Mouse (Mus musculus) midbrain, embryonic 11.5 days (tissue): ENCODE results near the gene Dazap1. TPM values are rescaled to one million over a fixed set of nuclear protein-coding genes. Genes with fewer than 3 reads are reported as not detected.

Experiments used
- ATAC-seq: fragments of 200-750 bp; cut with Nextera tagmentation; 2 replicates; pipeline ENCODE4 v1.8.0; 2017; ENCODE audit warnings: moderate TSS enrichment, moderate library complexity; ENCODE audit not compliant: low FRiP score
- DNase-seq: peaks from one replicate; pipeline ENCODE4 v3.0.0; 2015; ENCODE audit warnings: low spot score; ENCODE audit errors: missing footprints
- H3K27ac ChIP-seq: fragments of 300-500 bp; sonication (generic); 2 replicates; pipeline ENCODE4 v1.5.1; 2014; ENCODE audit warnings: low read depth, low read length
- H3K27me3 ChIP-seq: fragments of 300-500 bp; sonication (generic); 2 replicates; pipeline ENCODE4 v1.6.1; 2014; ENCODE audit warnings: mild to moderate bottlenecking, low read length, moderate library complexity, mixed read lengths; ENCODE audit not compliant: control insufficient read depth, insufficient read depth
- H3K36me3 ChIP-seq: fragments of 300-500 bp; sonication (generic); 2 replicates; pipeline ENCODE4 v1.6.1; 2014; ENCODE audit warnings: mild to moderate bottlenecking, low read length, moderate library complexity, mixed read lengths; ENCODE audit not compliant: control insufficient read depth, insufficient read depth
- H3K4me1 ChIP-seq: fragments of 300-500 bp; sonication (generic); 2 replicates; pipeline ENCODE4 v1.6.1; 2014; ENCODE audit warnings: low read length; ENCODE audit not compliant: control insufficient read depth, insufficient read depth
- H3K4me2 ChIP-seq: fragments of 300-500 bp; sonication (generic); 2 replicates; pipeline ENCODE4 v1.6.1; 2014; ENCODE audit warnings: mild to moderate bottlenecking, moderate library complexity
- H3K4me3 ChIP-seq: fragments of 300-500 bp; sonication (generic); 2 replicates; pipeline ENCODE4 v1.5.1; 2014; ENCODE audit warnings: low read depth, low read length
- H3K9ac ChIP-seq: fragments of 300-500 bp; sonication (generic); 2 replicates; pipeline ENCODE4 v1.6.1; 2014; ENCODE audit warnings: low read length
- H3K9me3 ChIP-seq: fragments of 300-500 bp; sonication (generic); 2 replicates; pipeline ENCODE4 v1.6.1; 2016; ENCODE audit warnings: low read length; ENCODE audit not compliant: control insufficient read depth
- WGBS: fragments of 180-500 bp; shearing (Covaris S2); extraction: QIAGEN DNeasy Blood & Tissue Kit; methylation state at CpG from one replicate; pipeline ENCODE4 v1.1.7; 2014; 5-methylcytosine and 5-hydroxymethylcytosine counted together
- polyA plus RNA-seq: library from polyadenylated mRNA; unstranded; fragments of >200 nt; fragmentation: Nextera tagmentation; extraction: Ambion mirVana; gene quantifications from 2 replicates; pipeline ENCODE4 v1.2.1, GENCODE M21; 2014

The Dazap1 gene
- polyA plus RNA-seq, 1 experiment from 2014 or later, result 42.6 TPM

DNA sequence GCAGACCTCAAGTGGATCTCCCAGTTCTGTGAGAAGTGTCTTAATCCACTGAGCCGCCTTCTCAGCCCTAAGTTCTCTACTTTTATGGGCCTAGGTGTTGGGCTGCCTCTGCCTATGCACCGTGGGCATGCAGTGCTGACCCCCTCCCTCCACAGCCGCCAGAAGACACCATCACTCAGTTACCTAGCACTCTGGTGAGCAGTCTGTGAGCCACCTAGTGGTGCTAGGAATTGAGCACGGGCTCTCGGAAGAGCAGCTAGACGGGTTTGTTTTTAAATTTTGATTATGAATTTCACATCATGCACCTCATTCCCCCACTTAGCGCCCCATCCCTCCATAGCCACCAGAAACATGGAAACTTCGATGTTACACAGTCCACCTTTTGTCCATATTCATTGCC lies 27.4 kb downstream of the Dazap1 start:
- H3K36me3 ChIP-seq, result peaks cover 26% of the 10 kb centered on the region
- H3K9ac ChIP-seq, result no peak overlapping the region
- no peak overlapping the region for H3K27ac ChIP-seq
- peaks cover 11% of the 10 kb centered on the region; the same call in 1 of the 2 replicates for H3K4me1 ChIP-seq
- H3K27me3 ChIP-seq, result no peaks in the 10 kb centered on the region
- no peaks in the 10 kb centered on the region for H3K9me3 ChIP-seq
- no peak overlapping the region for H3K4me3 ChIP-seq
- ATAC-seq, result no peak
- no peak for DNase-seq
- H3K4me2 ChIP-seq, result no peak overlapping the region
- WGBS, result 74% methylated on average over 8 of the region's 8 CpGs

DNA sequence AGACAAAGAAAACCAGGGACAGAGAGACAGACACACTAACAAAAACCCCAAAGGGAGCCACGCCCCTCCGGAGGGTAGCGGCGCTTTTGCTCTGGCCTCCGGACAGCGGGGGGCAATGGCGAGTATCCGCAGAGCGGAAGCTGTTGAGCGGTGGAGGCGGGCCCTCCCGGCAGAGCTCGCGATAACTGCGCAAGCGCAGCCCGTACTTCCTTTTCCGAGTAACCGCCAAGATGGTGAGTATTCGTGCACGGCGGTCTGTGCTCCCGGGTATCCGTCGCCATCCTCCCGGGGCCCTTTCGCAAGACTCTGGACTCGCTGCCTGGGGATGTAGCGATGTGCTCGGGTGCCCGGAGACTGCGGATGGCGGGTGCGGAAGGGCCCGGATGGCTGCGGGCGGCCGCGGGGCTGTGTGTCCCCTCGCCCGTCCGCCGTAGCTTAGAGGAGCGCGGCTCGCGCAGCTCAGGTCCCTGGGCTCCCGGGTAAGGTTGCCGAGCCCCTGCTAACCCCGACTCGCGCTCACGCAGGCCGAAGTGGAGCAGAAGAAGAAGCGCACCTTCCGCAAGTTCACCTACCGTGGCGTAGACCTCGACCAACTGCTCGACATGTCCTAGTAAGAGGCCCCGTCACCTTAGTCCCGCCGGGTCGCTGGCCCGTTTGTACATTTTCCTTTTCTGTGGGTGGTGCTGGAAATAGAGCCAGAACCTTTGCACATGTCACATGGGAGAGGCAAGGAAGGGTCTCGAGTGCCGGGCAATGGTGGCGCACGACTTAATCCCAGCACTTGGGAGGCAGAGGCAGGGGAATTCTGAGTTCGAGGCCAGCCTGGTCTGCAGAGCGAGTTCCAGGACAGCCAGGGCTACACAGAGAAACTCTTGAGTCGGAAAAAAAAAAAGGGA lies 31.2 kb downstream of the Dazap1 start, which contains the start of gene Rps15:
Gene Rps15, plus strand, starts transcription at position 203 of the 896 bp plus-strand sequence.
- H3K9me3 ChIP-seq, result no peaks in the 10 kb centered on the region
- ATAC-seq (peak; percentile 85), DNase-seq (peak; percentile 99)
- H3K9ac ChIP-seq, result peak within 1 kb of the TSS; percentile 99
- WGBS, result under 1% methylated on average over 71 of the region's 72 CpGs
- H3K27ac ChIP-seq, result peak within 1 kb of the TSS; percentile 88
- H3K4me3 ChIP-seq, result peak within 1 kb of the TSS; percentile 91
- peaks cover 36% of the 10 kb centered on the region for H3K4me1 ChIP-seq
- H3K36me3 ChIP-seq, result peaks cover 17% of the 10 kb centered on the region
- H3K27me3 ChIP-seq, result no peaks in the 10 kb centered on the region
- peak within 1 kb of the TSS; percentile 99 for H3K4me2 ChIP-seq

DNA sequence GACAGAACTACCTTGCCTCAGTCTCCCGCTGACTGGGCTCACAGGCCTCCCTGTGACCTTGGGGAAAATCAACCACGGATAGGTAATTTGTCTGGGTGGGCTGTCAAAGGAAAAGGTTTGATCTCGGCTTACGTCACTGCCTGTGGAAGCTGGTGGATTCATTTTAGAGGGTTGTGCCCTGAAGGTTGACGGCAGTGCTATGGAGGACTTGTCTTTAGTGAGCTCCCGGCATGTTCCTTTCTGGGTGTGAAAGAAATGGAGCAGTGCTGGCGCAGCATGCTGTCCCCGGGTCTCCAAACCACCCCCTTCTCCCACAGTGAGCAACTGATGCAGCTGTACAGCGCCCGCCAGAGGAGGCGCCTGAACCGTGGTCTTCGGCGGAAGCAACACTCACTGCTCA lies 32.0 kb downstream of the Dazap1 start:
- 27% methylated on average over 14 of the region's 14 CpGs for WGBS
- H3K9ac ChIP-seq, result peak overlapping the region; percentile 99
- H3K4me1 ChIP-seq, result peaks cover 43% of the 10 kb centered on the region
- H3K9me3 ChIP-seq, result no peaks in the 10 kb centered on the region
- H3K27ac ChIP-seq, result 0 out of 2 replicates have a peak overlapping the region, but pooled peaks have one; percentile 20
- peak overlapping the region; percentile 91 for H3K4me3 ChIP-seq
- no peaks in the 10 kb centered on the region for H3K27me3 ChIP-seq
- H3K4me2 ChIP-seq, result peak overlapping the region; percentile 99
- DNase-seq, result peak; percentile 84
- H3K36me3 ChIP-seq, result peaks cover 13% of the 10 kb centered on the region
- no peak for ATAC-seq

DNA sequence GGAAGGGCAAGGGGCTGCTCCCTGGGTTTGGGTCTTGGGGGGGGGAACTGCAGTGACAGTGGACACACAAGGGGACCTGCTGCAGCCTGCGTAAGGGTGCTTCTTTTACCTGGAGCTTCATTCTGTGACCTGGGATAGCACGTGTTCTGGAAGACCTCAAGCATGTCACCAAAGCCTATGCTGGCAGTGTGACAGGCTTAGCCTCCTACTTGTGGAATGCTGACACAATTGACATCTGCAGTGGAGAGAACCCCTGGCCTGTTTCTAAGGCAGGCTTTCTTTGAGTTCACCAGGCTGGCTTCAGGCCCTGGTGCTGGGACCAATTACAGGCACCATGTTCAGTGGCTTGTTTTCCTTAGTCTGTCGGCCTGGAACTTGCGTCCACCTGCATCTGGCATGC lies 33.0 kb downstream of the Dazap1 start:
- DNase-seq (peak; percentile 84), ATAC-seq (no peak)
- H3K27me3 ChIP-seq, result 0 out of 2 replicates have a peak, but pooled peaks cover 2% of the 10 kb centered on the region
- no peak overlapping the region for H3K9ac ChIP-seq
- 76% methylated on average over 4 of the region's 4 CpGs for WGBS
- no peak overlapping the region for H3K27ac ChIP-seq
- H3K36me3 ChIP-seq, result peaks cover 12% of the 10 kb centered on the region
- peak overlapping the region; percentile 7; the same call in 1 of the 2 replicates for H3K4me3 ChIP-seq
- no peaks in the 10 kb centered on the region for H3K9me3 ChIP-seq
- H3K4me2 ChIP-seq, result no peak overlapping the region
- H3K4me1 ChIP-seq, result peaks cover 49% of the 10 kb centered on the region

DNA sequence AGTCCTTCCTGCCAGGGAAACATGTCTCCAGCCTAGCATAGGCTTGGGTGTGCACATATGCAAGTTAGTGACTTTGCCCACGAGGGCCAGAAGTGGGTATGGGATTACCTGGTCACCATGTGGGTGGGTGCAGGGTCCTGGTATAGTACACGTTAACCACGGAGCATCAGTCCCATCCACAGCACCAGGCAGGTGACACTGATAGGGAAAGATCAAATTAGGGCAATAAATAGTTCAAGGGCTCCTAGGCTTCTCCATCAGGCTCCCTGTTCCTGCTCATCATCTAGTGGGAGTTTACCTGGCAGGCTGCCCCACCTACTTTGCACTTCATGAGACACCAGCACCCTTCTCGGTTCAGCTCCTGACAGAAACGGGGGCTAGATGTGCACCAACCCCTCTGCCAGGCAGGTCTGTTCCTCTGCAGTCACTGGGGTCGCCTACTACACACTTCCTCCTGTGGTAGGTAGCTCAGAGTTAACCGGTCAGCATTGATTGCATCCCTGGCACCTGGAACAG lies 33.6 kb downstream of the Dazap1 start:
- Histone ChIP-seq H3K9me3 (no peaks in the 10 kb centered on the region), H3K4me3 (no peak overlapping the region), H3K9ac (no peak overlapping the region), H3K27ac (no peak overlapping the region), H3K4me2 (no peak overlapping the region), H3K36me3 (peaks cover 12% of the 10 kb centered on the region), H3K27me3 (0 out of 2 replicates have a peak, but pooled peaks cover 2% of the 10 kb centered on the region), H3K4me1 (peaks cover 51% of the 10 kb centered on the region)
- ATAC-seq, result no peak
- peak; percentile 89 for DNase-seq
- 54% methylated on average over 7 of the region's 7 CpGs for WGBS

DNA sequence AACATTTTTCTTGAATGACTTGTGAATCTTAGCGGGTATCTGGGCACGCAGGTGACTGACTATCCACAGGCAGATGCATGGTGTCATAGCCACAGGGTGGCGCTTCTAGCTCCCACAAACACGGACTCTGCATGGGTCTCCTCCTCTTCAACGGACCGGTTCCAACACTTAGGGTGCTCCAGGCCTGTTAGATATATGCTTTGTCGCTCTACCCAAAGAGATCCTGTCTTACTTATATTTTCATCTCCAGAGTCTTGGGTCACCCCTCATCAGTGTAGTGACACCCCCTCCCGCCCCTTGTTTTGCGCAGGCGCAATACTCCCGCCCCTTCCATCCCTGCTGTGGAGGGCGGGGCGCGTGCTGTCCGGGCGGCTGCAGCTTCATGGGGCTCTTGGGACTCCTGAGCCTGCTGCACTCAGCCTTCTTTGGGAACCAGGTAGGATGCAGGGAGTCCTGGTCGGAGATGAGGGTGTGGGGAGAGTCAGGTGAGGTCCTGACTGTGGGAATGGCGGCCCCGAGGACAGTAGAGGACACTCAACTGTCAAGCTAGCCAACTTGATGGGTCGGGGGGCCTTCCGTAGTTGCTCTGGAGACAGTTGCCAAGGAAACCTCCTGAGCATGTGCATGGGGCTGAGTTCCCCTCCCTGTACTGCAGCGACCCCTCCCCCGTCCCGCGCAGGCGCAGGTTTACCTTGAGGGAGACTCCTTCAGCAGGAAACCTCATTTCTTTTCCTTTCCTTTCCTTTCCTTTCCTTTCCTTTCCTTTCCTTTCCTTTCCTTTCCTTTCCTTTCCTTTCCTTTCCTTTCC lies 34.5 kb downstream of the Dazap1 start, which contains the start of gene Apc2:
Gene Apc2, plus strand, starts transcription at position 360 of the 808 bp plus-strand sequence.
- Histone ChIP-seq H3K27ac (peak within 1 kb of the TSS; percentile 83), H3K27me3 (0 out of 2 replicates have a peak, but pooled peaks cover 2% of the 10 kb centered on the region), H3K9me3 (no peaks in the 10 kb centered on the region), H3K36me3 (peaks cover 12% of the 10 kb centered on the region), H3K9ac (peak within 1 kb of the TSS; percentile 69), H3K4me1 (peaks cover 60% of the 10 kb centered on the region), H3K4me3 (peak within 1 kb of the TSS; percentile 41), H3K4me2 (peak within 1 kb of the TSS; percentile 65)
- peak; percentile 53 for ATAC-seq
- peak; percentile 97 for DNase-seq
- WGBS, result under 1% methylated on average over 26 of the region's 26 CpGs

DNA sequence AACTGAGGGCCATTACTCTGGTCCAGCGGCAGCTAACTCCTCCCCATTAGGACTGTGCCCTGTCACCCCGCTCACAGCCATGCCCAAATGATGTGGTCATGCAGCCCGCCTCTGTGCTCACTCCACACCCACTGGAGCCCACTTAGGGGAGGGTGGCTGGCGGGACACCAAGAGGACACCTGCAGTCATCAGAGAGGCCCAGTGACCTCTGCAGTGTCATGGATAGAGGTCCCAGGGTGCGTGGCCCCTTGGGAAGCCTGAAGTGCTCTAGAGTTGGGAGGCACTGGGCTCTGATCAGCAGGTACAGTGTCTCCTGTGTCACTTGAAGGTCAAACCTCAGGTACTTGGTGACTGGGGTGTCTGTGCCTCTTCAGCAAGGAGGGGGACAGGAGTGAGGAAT lies 35.5 kb downstream of the Dazap1 start:
- no peak for DNase-seq
- no peaks in the 10 kb centered on the region for H3K9me3 ChIP-seq
- H3K9ac ChIP-seq, result peak overlapping the region; percentile 69
- no peak for ATAC-seq
- no peak overlapping the region; the same call in 1 of the 2 replicates for H3K4me3 ChIP-seq
- H3K4me1 ChIP-seq, result peaks cover 67% of the 10 kb centered on the region
- H3K4me2 ChIP-seq, result peak overlapping the region; percentile 65; the same call in 1 of the 2 replicates
- no peak overlapping the region; the same call in 1 of the 2 replicates for H3K27ac ChIP-seq
- 0 out of 2 replicates have a peak, but pooled peaks cover 2% of the 10 kb centered on the region for H3K27me3 ChIP-seq
- peaks cover 12% of the 10 kb centered on the region for H3K36me3 ChIP-seq
- 76% methylated on average over 5 of the region's 5 CpGs for WGBS

DNA sequence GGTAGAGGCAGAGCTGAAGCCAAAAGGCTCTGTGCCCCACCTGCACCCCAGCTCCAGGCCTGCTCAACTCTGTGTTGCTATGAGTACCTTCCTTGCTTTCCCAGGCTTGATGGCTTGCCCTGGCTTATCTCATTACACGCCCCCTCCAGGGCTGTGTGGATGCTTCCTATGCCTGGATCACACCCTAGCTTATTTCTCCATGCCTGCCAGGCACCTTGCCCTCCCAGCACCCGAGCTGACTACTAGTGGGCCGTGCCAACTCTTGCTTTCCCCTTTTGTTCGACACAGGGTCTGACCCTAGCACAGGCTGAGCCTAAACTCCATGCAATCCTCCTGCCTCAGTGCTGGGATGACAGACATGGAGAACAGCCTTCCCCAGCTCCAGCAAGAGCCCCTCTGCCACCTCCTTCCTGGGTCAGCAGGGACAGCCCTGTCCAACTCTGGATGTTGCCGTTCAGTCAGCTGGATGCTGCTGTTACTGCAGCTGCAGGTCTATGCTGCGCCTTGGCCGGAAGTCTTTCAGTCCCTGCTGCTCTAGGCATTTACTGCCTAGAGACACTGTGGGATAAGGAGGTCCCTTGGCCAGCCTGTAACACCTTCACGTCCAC lies 36.3 kb downstream of the Dazap1 start:
- 73% methylated on average over 8 of the region's 8 CpGs for whole genome bisulfite sequencing
- H3K27ac ChIP-seq, result peak overlapping the region; percentile 25; the same call in 1 of the 2 replicates
- ATAC-seq, result no peak
- 0 out of 2 replicates have a peak, but pooled peaks cover 2% of the 10 kb centered on the region for H3K27me3 ChIP-seq
- H3K36me3 ChIP-seq, result peaks cover 12% of the 10 kb centered on the region
- no peak for DNase-seq
- no peak overlapping the region for H3K4me3 ChIP-seq
- H3K4me2 ChIP-seq, result no peak overlapping the region
- no peaks in the 10 kb centered on the region for H3K9me3 ChIP-seq
- H3K9ac ChIP-seq, result peak overlapping the region; percentile 27; the same call in 1 of the 2 replicates
- peaks cover 72% of the 10 kb centered on the region for H3K4me1 ChIP-seq
